Mouse (Mus musculus) mesoderm, embryonic 11.5 days (tissue): ENCODE measurements around the gene Rpgrip1l.

Source experiments
- DNase-seq: peaks from one replicate; pipeline ENCODE4 v3.0.0-alpha.2; 2012; ENCODE audit warnings: low read depth, low spot score

The Rpgrip1l gene

DNA sequence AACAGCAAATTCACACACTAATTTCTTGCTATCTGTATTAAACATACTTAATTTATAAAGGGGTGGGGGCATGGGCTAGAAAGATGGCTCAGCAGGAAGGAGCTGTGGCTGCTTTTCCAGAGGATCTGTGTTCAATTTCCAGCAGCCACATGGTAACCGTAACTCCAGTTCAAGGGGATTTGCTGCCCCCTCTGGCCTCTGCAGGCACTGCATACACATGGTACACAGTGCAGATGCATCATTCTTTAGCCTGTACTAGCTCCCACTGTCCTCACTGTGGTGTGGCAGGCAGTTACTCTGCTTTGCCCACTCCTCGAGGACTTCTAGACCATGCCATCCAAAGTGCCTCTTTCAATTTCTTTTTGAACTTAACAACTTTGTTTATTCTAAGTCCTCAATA lies 36.7 kb downstream of the Rpgrip1l start:
- no peak for DNase-seq

DNA sequence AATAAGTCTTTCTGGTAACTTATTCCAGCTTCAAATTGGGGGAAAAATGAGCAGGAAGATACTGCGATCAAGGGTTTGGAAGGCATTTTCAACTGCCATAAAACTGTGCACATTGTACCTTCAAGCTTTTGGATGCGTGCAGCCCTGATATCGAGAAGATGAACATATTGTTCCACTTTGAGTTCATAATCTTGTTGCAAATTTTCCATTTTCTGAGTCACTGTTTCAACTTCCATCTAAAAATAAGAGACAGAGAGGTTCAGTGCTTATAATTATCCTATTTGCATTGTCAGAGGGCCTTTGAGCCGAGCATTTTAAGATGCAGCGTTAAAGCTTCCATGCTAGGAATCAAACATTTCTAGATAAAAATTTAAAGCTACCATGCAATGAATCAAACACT lies 39.6 kb downstream of the Rpgrip1l start:
- no peak for DNase-seq

DNA sequence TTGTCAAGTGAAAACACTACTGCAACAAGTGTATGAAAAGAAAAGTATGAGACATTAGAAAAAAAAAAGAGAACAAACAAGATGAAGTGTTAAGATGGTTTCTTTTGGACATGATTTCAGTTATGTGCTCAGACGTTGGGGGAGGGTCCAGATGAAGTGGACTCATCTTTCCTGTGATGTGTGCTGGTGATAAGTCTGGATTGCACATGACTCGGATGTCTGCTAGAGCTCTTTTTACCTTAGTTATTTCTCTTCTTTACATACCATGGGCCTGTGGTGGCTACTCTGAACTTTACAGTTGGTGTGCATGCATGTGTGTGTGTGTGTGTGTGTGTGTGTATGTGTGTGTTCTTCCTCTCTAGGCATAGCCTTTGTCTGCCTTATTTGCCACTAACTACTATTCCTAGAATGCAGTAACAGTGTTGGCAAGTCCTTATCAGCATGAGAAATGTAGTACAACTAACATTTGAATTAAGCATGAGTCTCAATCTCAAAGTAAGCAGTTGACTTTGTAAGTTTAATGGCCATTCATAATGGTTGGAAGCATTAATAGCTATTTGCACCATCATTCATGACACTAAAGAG lies 43.6 kb downstream of the Rpgrip1l start:
- no peak for DNase-seq

DNA sequence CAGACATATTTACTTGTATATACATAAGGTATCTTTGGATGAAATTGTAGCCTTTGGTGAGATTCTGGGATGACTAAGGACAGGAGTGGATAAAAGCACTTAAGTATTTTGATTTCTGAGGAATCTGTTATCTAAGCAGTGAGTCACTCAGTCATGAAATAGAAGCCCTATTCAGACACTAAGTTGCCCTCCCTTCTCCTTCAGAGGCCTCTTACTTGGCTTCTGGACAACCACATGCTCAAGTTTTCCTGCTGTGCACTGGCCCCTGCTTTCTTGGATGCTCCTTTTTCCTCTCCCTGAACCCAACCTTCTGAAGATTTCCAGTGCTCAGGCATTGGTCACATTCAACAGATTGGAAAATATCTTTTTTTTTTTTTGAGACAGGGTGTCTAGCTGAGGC lies 48.5 kb downstream of the Rpgrip1l start:
- DNase-seq = no peak

DNA sequence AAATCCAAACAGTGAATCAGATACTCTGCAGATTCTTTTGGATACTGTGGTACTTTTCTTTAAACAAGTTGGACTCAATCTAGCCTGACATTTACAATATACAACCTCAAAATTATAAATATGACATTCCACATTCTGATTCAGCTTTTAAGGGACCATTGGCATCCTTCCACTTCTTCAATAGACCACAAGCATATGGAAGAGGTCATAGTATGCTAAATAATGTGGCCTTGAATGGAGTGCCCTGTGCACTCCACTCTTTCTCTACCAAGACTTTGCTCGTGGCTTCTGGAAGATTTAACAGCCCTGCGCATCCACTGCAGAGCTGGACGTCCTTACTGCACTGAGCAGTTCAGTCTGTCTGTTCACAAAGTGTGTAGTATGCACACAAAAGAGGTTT lies 49.1 kb downstream of the Rpgrip1l start:
- DNase-seq = no peak

DNA sequence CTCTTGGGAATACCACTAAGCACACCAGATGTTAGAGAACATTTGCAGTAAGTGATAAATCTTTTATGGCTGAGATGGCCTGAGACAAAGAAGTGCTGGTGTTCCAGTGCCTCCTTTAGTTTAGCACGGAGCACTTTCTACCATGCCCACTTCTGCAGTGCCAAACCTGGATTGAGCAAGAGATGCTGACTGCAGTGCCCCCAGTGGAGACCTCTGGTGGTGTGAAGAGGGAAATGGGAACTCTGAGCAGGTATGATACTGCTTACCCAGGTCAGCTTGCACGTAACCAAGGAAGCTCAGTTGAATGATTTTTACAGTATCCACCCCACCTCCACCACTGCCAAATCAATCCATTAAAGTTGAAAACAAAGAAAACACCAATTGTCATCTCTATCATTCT lies 51.5 kb downstream of the Rpgrip1l start:
- DNase-seq = no peak

DNA sequence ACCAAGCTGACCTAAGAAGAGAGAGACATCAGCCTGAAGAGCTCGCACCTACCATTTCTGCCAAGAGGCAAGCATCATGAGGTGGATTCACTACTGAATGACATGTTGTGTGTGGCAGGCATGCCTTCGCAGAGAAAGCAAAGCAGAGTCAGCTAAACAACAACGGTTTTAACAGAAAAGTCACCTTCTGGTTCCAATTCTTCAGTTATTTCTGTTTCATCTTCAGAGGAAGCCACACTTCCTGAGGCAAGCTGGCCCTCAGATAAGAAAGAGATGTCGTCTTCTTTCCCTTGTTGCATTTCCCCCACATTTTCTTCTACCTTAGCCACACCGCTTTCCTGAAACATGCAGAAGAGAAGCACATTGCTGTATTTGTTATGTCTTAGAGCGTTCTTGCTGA lies 62.1 kb downstream of the Rpgrip1l start:
- DNase-seq = no peak

DNA sequence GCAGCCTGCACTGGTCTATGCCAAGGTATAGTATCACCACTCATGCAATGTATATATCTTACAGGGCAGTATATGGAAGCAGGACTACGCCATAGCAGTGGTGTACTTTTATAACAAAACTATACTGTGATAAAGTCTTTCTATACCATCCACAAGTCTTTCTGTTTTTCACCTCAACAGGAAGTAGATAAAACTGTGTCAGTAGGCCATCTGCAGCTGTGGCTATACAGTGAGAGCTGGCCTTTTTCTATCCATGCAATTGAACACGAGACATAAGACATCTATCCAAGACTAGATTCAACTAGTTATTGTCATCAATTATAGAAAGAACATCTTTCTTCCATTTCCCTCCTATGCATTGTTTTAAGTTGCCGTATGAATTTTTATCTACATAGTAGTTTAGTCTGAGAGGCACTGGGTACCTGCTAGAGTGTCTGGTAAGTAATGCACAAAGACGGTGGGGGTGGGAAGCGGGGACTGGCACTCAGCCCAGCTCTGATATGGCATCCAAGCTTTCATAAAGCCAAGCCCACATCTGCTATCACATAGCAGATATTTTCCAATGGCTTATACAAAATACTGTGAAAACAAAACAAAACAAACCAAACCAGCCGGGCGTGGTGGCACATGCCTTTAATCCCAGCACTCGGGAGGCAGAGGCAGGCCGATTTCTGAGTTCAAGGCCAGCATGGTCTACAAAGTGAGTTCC lies 63.1 kb downstream of the Rpgrip1l start:
- no peak for DNase-seq

DNA sequence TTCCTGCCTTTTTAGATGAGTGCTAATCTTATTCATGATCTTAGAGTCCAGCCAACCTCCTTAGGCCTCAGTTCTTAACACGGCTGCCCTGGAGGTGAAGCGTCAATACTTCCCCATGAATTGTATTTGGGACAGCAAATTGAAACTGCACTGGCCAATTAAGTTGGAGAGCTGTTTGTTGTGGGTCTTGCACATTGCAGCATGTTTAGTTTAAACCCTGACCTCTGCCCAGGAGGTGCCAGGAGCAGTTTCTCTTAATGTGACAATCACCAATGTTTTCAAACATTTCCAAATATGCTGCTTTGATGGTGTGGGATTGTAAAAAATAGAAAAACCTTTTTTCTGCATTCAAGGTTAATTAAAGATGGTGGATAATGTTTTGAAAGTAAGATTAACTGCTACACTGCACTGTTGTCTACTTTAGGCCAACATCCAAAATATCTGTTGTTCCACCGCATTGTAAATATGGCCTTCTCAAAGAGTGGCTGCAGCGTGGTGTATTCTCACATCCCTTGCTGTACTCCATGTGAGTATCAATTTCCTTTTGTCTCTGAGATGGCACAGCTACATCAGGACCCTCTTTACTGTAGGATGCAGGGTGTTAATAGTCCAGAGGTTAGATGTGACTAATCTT lies 67.1 kb downstream of the Rpgrip1l start:
- no peak for DNase-seq

DNA sequence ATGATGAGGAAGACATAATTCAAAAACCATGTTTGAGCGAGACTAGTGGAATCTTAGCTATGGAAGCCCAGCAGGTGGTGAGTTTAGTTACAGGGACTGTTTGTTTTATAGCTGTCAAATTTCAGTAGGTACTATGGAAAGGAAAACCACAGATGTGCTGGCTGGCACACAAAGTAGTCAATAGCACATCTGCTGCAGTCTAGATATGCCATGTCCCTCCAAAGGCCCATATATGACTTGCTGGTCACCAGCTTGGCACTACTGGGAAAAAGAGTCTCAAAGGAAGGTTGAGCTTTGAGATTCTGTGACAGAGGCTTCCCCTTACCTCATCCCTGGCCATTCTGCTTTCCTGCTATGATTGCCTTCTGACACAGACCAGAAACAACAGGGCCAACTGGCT lies 70.3 kb downstream of the Rpgrip1l start:
- DNase-seq = no peak

DNA sequence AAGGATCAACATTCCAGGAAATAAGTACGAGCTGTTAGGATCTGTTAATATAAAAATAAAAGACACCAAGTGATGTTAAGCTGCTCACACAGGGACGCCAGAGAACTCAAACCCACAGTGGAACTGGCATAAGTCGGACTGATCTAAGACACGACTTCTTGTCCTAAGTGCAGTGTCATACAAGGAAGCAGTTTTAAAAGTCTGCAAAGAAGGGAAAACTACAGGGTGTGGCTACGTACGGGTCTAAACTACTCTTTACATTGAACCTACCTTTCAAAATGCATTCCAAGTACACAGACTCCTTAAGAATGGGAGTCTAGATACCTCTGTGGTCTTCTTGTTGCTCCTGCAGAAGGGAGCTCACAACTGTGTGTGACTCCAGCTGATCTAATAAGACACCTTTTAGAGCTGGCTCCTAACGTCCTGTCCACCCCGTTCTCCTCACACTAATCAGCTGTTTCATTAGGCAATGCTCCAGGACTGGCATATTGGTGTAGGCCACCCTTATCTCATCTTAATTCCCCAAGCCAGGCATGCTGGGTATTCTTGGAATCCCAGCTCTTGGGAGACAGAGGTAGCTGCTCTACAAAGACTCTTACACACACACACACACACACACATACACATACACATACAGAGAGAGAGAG lies 71.1 kb downstream of the Rpgrip1l start:
- DNase-seq = no peak

DNA sequence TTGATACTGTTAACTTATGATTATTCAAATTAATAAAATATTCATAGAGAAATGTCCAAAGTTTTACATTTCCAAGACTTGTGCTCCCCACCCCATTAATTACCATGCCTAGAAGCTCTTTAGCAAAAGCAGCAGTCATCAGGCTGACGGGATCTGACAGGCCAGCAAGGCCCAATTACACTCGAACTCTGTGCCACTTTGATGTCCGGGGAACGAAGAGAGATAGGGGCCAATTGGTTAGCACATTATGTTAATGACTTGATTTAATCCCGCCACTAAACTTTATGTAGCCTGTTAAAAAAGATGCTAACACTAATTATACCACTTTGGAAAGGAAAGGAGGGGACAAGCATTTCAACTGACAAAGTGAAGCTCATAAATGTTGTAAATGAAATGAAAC lies 71.7 kb downstream of the Rpgrip1l start:
- DNase-seq = no peak

DNA sequence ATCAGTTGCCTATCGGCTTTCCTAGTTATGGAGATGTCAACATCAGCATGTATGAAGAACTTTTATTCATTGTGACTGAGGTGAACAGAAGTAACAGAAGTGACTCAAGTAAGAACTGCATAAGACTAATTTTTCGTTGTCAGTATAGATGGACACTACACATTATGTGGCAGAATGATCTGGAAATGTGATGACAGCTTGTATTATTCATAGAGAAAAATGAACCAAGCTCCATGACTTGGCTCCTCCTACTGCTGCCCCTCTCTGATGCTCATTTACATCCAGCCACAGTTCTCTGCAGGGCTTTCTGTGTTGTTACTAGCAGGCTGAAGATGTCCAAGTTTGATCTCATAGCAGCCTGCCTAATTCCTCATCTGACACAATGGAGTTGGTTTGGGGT lies 75.9 kb downstream of the Rpgrip1l start:
- no peak for DNase-seq

DNA sequence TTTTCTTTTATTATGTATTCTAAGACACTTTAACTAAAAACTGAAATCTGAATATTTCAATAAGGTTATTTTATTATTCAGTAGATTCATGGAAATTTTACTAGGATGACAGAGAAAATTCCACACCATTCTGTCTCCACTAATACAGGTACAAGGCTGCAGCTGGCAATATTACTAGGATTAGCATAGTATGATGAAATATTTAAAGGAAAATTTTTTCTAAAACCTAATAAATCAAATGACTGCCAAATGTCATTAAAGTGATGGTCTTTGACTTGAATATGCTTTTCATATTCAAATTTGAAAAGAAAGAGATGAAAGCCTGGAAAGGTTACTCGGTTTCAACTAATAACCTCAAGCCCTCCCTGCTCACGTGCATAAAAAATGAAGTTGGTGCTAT lies 79.0 kb downstream of the Rpgrip1l start:
- DNase-seq = no peak

DNA sequence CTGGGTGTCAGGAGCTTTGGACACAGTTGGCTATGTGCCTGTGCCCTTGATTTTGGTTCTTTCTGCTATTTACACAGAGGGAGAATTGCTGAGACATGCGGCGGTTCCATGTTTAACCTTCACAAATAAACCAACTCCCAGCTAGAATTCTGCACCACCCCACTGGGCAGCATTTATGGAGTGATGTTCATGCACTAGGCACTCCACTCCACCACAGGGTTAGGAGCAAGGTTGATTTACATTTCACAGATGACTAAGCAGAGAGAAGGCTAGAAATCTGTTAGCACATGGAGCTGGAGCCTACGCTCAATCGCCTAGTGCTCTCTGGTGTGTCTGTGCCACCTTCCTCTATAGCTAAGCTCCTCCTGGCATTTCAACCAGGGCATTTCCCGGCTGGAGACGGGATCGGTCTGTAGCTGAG lies 85.6 kb downstream of the Rpgrip1l start:
- no peak for DNase-seq

DNA sequence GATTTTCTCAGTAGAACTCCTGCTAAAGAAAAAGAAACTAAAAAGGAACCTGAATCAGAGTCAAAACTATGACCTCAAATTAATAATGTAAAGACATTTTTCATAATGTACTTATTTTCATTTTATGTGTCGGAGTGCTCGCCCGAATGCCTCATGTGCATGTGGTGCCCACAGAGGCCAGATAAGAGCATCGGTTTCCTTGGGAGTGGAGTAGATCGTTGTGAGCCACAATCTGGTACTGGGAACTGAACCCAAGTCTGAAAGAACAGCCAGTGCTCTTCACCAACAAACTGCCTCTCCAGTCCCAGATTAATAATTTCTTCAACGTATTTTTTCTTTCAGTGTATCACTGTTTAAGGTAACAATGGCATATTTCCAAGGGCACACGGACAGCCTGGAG lies 88.8 kb downstream of the Rpgrip1l start:
- DNase-seq = no peak

DNA sequence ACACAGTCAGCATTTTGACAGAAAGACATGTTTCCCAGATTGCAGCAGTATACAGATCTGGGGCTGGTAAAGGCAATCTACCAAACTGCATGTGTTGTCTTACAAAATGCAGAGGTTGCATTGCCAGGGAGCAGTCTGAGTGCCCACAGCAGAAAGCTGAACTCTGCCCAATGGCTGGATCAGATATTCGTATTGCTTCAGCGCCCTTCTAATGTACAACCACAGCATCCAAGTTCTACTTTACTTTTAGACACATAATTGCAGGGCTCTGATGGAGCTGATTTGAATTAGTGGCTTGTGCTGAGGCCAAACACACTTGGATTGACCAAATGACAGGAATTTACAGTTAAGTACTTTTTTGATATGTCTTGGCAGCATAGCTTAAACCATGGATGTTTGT lies 91.2 kb downstream of the Rpgrip1l start:
- no peak for DNase-seq

DNA sequence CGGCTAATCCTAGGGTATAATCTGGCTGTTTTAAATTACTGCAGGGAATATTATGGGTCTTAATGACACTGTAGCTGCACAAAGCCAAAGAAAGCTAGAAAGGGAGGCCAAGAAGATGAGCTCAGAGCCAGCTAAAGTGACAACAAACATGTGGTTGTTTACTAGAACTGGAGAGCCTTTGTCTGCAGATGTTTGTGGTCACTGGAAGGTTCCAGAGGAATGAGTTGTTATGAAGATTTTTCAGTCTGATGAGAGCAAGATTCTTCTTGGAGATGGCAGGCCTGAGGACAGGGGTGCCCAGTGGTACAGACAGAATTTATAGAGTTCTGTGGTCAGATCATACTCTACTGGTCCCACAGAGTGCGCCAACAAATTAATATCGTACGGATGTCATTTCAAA lies 94.8 kb downstream of the Rpgrip1l start:
- DNase-seq = no peak

DNA sequence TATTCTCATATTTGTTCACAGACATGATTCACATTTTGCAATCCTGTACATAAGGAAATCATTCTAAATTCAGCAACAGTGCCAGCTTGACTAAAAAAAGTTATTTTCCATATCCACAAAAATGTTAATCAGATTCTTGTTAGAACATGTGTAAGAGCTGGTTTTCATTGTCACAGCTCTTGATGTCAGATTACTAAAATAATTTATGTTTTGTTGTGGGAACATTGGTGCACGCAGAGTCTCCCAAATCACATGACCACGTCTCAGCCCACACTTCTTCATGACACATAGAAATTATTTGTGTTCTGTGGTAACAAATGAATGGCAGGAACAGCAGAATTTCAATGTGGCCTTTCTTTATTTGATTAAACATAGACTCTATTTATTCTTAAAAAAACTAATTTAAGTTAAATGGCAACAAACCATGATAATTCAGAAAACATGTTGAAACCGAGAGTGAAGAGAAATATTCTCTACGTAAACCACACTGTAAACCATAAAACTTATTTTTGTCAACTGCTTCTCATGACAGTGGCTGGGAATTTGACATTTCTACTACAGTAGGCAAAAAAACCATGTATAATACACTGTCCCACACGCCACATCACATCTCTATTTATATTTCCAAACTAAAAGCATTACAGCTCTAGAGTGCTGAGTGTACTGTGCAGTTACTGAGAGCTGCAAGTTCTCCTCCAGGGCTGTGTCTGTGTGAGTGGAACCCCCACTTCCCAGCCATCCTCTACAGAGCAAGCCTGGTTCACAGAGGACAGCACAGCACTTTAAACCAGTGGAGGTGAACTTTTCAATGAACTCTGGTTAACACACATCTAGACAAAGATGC lies 95.8 kb downstream of the Rpgrip1l start:
- DNase-seq = no peak

DNA sequence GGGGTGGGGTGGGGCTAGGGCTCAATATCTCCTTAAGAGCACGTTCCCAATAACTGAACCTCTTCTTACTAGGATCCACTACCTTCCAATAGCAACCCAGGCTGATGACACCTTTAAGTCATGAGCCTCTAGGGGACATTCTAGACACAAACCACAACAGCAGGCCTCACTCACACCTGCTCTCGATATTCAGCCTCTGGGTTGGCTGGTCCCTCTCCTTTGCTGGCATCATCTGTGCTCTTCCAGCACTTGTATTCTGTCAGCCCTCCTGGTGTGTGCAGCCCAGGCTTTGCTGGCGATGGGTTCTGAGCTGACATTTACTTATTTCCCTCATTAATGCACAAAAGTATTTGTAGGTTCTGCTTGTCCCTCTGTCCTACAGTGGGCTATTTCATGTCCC lies 98.8 kb downstream of the Rpgrip1l start:
- no peak for DNase-seq

DNA sequence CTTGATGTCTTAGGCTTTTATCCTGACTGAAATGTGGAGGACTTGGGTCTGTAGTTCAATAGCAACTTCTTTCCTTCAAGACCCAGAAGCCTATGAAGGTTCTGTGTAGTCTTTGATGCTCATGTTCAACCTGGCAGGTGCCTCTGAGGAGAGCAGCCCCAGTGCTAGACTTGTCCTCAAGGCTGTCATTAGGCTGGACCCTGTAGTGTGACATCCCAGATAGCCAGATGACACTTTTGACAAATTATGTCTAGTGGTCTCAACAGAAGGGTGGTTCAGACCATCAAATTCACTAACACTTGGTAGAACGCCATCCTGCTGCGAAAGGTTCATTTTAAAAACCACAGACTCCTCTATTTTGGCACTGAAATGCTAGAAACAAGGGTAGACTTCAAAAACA lies 100.1 kb downstream of the Rpgrip1l start:
- DNase-seq = no peak

DNA sequence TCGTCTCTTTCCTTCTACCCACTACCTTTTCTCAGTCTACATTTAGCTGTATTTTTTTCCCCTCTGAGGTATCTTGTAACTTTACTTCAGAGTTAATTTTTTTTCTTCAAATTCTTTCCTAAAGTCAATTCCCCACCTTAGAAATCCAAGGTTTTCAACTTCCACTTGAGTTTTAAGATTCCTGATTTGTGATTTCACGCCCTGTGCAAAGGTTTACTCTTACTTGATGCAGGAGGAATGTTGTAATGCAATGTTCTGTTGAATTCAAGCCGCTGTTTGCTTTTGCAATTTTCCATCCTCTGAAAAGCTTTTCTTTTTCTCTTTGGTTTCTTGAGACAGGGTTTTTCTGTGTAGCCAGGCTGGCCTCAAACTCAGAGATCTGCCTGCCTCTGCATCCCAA lies 103.4 kb downstream of the Rpgrip1l start:
- DNase-seq = no peak
